Mouse (Mus musculus): Measurements from ENCODE around the gene Jup. TPM values are rescaled to one million over a fixed set of nuclear protein-coding genes. Genes with fewer than 3 reads are reported as not detected.

The Jup gene
- total and polyA plus RNA-seq, 3 experiments, result 234 to 318 (median 237) TPM

DNA sequence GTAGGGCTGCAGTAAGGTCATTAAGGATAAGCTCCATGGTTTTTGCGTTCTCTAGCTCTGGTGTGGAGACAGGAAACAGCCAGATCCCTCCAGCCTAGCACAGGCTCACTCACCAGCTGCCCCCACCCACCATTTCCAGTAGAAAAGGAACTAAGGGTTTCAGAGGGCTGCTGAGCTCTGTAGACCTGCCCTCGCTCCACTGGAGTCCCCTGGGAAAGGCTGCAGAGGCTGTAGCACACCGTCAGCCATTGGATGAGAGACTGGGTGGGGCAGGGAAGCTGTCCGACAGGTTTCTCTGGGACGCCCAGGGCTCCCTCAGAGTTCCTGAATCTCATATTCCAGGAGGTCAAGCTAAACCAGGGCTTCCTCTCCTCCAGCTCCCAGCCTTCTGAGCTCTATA is 11.0 kb downstream of the Jup start:
- H3K9ac ChIP-seq (ENCODE audit: low read depth, low read length), result peak overlapping the region; percentile 15
- peak overlapping the region; percentile 98 for H3K27ac ChIP-seq
- no peak; the same call in 1 of the 2 replicates for TF ChIP-seq EP300 (IDR thresholded peaks at IDR 0.05; ENCODE audit: insufficient read depth, low read depth, low read length)
- no peak for TF ChIP-seq CTCF (IDR thresholded peaks at IDR 0.05)
- no peak for TF ChIP-seq POLR2A (IDR thresholded peaks at IDR 0.05; ENCODE audit: insufficient read depth, low read depth, low read length)
- H3K4me1 ChIP-seq (ENCODE audit: control insufficient read depth, insufficient read depth, low read length), result peaks cover 49% of the 10 kb centered on the region
- no peaks in the 10 kb centered on the region for H3K27me3 ChIP-seq (ENCODE audit: control insufficient read depth, insufficient read depth, low read length)
- DNase-seq, result peak in 1 of 2 experiments; percentile 46
- peaks cover 12% of the 10 kb centered on the region for H3K79me2 ChIP-seq (replicated peaks; ENCODE audit: control insufficient read depth, insufficient read depth, low read length)
- 27% methylated on average over 5 of the region's 5 CpGs for WGBS
- intact Hi-C loops (cut with DNase I), result loop anchor here (1.0 to 2.0 kb wide), 2 partner anchors 10 to 18 kb away; no protein-coding TSS in a partner anchor
- peaks cover 40% of the 10 kb centered on the region for H3K36me3 ChIP-seq (ENCODE audit: control insufficient read depth, insufficient read depth, low read length)
- H3K4me3 ChIP-seq, result no peak overlapping the region

- Histone ChIP-seq H3K27me3 (ENCODE audit: control insufficient read depth, insufficient read depth, low read length) (no peaks in the 10 kb centered on the region), H3K79me2 (replicated peaks; ENCODE audit: control insufficient read depth, insufficient read depth, low read length) (peaks cover 12% of the 10 kb centered on the region), H3K9ac (ENCODE audit: low read depth, low read length) (no peak overlapping the region), H3K27ac (no peak overlapping the region), H3K4me1 (ENCODE audit: control insufficient read depth, insufficient read depth, low read length) (peaks cover 37% of the 10 kb centered on the region), H3K4me3 (no peak overlapping the region), H3K36me3 (ENCODE audit: control insufficient read depth, insufficient read depth, low read length) (peaks cover 44% of the 10 kb centered on the region)
- intact Hi-C loops (cut with DNase I), result no loop called here
- TF ChIP-seq POLR2A (IDR thresholded peaks at IDR 0.05; ENCODE audit: insufficient read depth, low read depth, low read length), result no peak
- no peak for TF ChIP-seq CTCF (IDR thresholded peaks at IDR 0.05)
- no peak for TF ChIP-seq EP300 (IDR thresholded peaks at IDR 0.05; ENCODE audit: insufficient read depth, low read depth, low read length)
- 80% methylated on average over 3 of the region's 3 CpGs for WGBS
- no peak for DNase-seq
These were observed 12.5 kb downstream of the Jup start for GRCm38 (mm10) chr11:100385016-100385415.

GRCm38 (mm10) chr11:100382682-100383081 is 14.9 kb downstream of the Jup start:
- Histone ChIP-seq H3K4me3 (no peak overlapping the region), H3K27me3 (ENCODE audit: control insufficient read depth, insufficient read depth, low read length) (no peaks in the 10 kb centered on the region), H3K79me2 (replicated peaks; ENCODE audit: control insufficient read depth, insufficient read depth, low read length) (peaks cover 12% of the 10 kb centered on the region), H3K27ac (no peak overlapping the region), H3K9ac (ENCODE audit: low read depth, low read length) (no peak overlapping the region), H3K36me3 (ENCODE audit: control insufficient read depth, insufficient read depth, low read length) (peaks cover 38% of the 10 kb centered on the region), H3K4me1 (ENCODE audit: control insufficient read depth, insufficient read depth, low read length) (peaks cover 23% of the 10 kb centered on the region)
- DNase-seq, result no peak
- TF ChIP-seq POLR2A (IDR thresholded peaks at IDR 0.05; ENCODE audit: insufficient read depth, low read depth, low read length) (no peak), CTCF (IDR thresholded peaks at IDR 0.05) (no peak), EP300 (IDR thresholded peaks at IDR 0.05; ENCODE audit: insufficient read depth, low read depth, low read length) (no peak)
- intact Hi-C loops (cut with DNase I), result no loop called here
- WGBS, result 64% methylated on average over 6 of the region's 6 CpGs

- Histone ChIP-seq H3K27ac (no peak overlapping the region; the same call in 1 of the 2 replicates), H3K27me3 (ENCODE audit: control insufficient read depth, insufficient read depth, low read length) (no peaks in the 10 kb centered on the region), H3K79me2 (replicated peaks; ENCODE audit: control insufficient read depth, insufficient read depth, low read length) (peaks cover 3% of the 10 kb centered on the region), H3K4me1 (ENCODE audit: control insufficient read depth, insufficient read depth, low read length) (peaks cover 17% of the 10 kb centered on the region), H3K36me3 (ENCODE audit: control insufficient read depth, insufficient read depth, low read length) (peaks cover 28% of the 10 kb centered on the region), H3K9ac (ENCODE audit: low read depth, low read length) (no peak overlapping the region), H3K4me3 (no peak overlapping the region)
- WGBS, result 75% methylated on average over 4 of the region's 4 CpGs
- peak in 1 of 2 experiments; percentile 3 for DNase-seq
- TF ChIP-seq POLR2A (IDR thresholded peaks at IDR 0.05; ENCODE audit: insufficient read depth, low read depth, low read length) (no peak), EP300 (IDR thresholded peaks at IDR 0.05; ENCODE audit: insufficient read depth, low read depth, low read length) (no peak), CTCF (IDR thresholded peaks at IDR 0.05) (no peak)
- intact Hi-C loops (cut with DNase I), result no loop called here
These were observed 18.3 kb downstream of the Jup start for GRCm38 (mm10) chr11:100379311-100379710.

- peaks cover 2% of the 10 kb centered on the region for H3K79me2 ChIP-seq (replicated peaks; ENCODE audit: control insufficient read depth, insufficient read depth, low read length)
- H3K36me3 ChIP-seq (ENCODE audit: control insufficient read depth, insufficient read depth, low read length), result peaks cover 27% of the 10 kb centered on the region
- intact Hi-C loops (cut with DNase I), result no loop called here
- H3K4me3 ChIP-seq, result no peak overlapping the region
- H3K9ac ChIP-seq (ENCODE audit: low read depth, low read length), result no peak overlapping the region
- H3K4me1 ChIP-seq (ENCODE audit: control insufficient read depth, insufficient read depth, low read length), result peaks cover 17% of the 10 kb centered on the region
- DNase-seq, result peak in 1 of 2 experiments; percentile 23
- H3K27ac ChIP-seq, result no peak overlapping the region
- WGBS, result 87% methylated on average over 5 of the region's 5 CpGs
- TF ChIP-seq CTCF (IDR thresholded peaks at IDR 0.05) (no peak), EP300 (IDR thresholded peaks at IDR 0.05; ENCODE audit: insufficient read depth, low read depth, low read length) (0 out of 2 replicates have a peak, but pooled peaks have one; percentile 9)
- no peaks in the 10 kb centered on the region for H3K27me3 ChIP-seq (ENCODE audit: control insufficient read depth, insufficient read depth, low read length)
These were observed 19.1 kb downstream of the Jup start for GRCm38 (mm10) chr11:100378446-100378845.

DNA sequence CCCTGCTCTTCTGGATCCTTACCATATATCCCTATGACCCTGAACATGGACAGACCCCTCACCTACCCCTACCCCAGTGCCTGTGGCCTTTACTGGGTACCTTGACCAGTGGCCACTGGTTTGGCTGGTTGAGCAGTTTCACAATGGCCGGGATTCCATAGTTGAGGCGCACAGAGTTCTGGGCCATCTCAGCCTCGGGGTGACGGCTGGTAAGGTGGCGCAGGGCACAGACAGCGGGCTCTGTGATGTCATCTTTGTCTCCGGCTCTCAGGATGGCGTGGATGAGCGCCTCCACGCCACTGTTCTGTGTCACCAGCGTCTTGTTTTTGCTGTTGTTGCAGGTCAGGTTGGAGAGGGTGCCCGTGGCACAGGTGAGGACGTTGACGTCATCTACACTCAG is 19.6 kb downstream of the Jup start:
- H3K36me3 ChIP-seq (ENCODE audit: control insufficient read depth, insufficient read depth, low read length), result peaks cover 29% of the 10 kb centered on the region
- WGBS, result 95% methylated on average over 14 of the region's 14 CpGs
- no peak overlapping the region for H3K27ac ChIP-seq

More for the DNA sequence above, 19.6 kb downstream of the Jup start:
- Histone ChIP-seq H3K27me3 (ENCODE audit: control insufficient read depth, insufficient read depth, low read length) (no peaks in the 10 kb centered on the region), H3K9ac (ENCODE audit: low read depth, low read length) (no peak overlapping the region), H3K79me2 (replicated peaks; ENCODE audit: control insufficient read depth, insufficient read depth, low read length) (no peaks in the 10 kb centered on the region; the same call in none of the 2 replicates), H3K4me1 (ENCODE audit: control insufficient read depth, insufficient read depth, low read length) (peaks cover 17% of the 10 kb centered on the region), H3K4me3 (no peak overlapping the region)
- TF ChIP-seq POLR2A (IDR thresholded peaks at IDR 0.05; ENCODE audit: insufficient read depth, low read depth, low read length) (no peak), CTCF (IDR thresholded peaks at IDR 0.05) (no peak), EP300 (IDR thresholded peaks at IDR 0.05; ENCODE audit: insufficient read depth, low read depth, low read length) (no peak)
- intact Hi-C loops (cut with DNase I), result no loop called here
- DNase-seq, result no peak

Measured in heart, adult 2 months (tissue).